Mouse (Mus musculus) limb, embryonic 11.5 days (tissue): Measurements from ENCODE around the gene Ctbp1. TPM values are rescaled to one million over a fixed set of nuclear protein-coding genes. Genes with fewer than 3 reads are reported as not detected.

ENCODE experiments used
- ATAC-seq: fragments of 200-750 bp; cut with Nextera tagmentation; 2 replicates; pipeline ENCODE4 v1.8.0; 2017; ENCODE audit warnings: low read depth; ENCODE audit not compliant: insufficient number of reproducible peaks, low FRiP score, low TSS enrichment
- DNase-seq: peaks from one replicate; pipeline ENCODE4 v3.0.0-alpha.2; 2015; ENCODE audit warnings: low spot score
- H3K27ac ChIP-seq: fragments of 300-500 bp; sonication (generic); replicated peaks from 2 replicates; pipeline ENCODE4 v1.5.1; 2014; ENCODE audit warnings: low read depth, mild to moderate bottlenecking, low read length
- H3K27me3 ChIP-seq: fragments of 300-500 bp; sonication (generic); 2 replicates; pipeline ENCODE4 v1.6.1; 2014; ENCODE audit warnings: mild to moderate bottlenecking, low read length, mixed read lengths; ENCODE audit not compliant: control insufficient read depth, insufficient read depth
- H3K36me3 ChIP-seq: fragments of 300-500 bp; sonication (generic); 2 replicates; pipeline ENCODE4 v1.6.1; 2014; ENCODE audit warnings: mild to moderate bottlenecking, low read length, moderate library complexity, mixed read lengths; ENCODE audit not compliant: control insufficient read depth, insufficient read depth
- H3K4me1 ChIP-seq: fragments of 300-500 bp; sonication (generic); 2 replicates; pipeline ENCODE4 v1.6.1; 2014; ENCODE audit warnings: low read length, mixed read lengths; ENCODE audit not compliant: control insufficient read depth, insufficient read depth
- H3K4me2 ChIP-seq: fragments of 300-500 bp; sonication (generic); 2 replicates; pipeline ENCODE4 v1.6.1; 2014; ENCODE audit warnings: low read depth, mild to moderate bottlenecking, moderate library complexity; ENCODE audit not compliant: severe bottlenecking
- H3K4me3 ChIP-seq: fragments of 300-500 bp; sonication (generic); 2 replicates; pipeline ENCODE4 v1.5.1; 2014; ENCODE audit warnings: low read depth, low read length
- H3K9ac ChIP-seq: fragments of 300-500 bp; sonication (generic); 2 replicates; pipeline ENCODE4 v1.6.1; 2014; ENCODE audit warnings: mild to moderate bottlenecking, low read length
- H3K9me3 ChIP-seq: fragments of 300-500 bp; sonication (generic); 2 replicates; pipeline ENCODE4 v1.6.1; 2016; ENCODE audit warnings: low read length; ENCODE audit not compliant: control insufficient read depth
- WGBS: fragments of 180-500 bp; shearing (Covaris S2); extraction: QIAGEN DNeasy Blood & Tissue Kit; methylation state at CpG from one replicate; pipeline ENCODE4 v1.1.7; 2014; 5-methylcytosine and 5-hydroxymethylcytosine counted together
- polyA plus RNA-seq: library from polyadenylated mRNA; unstranded; fragments of >200 nt; fragmentation: Nextera tagmentation; extraction: Ambion mirVana; gene quantifications from 2 replicates; pipeline ENCODE4 v1.2.1, GENCODE M21; 2014

Ctbp1 gene
- polyA plus RNA-seq, 1 experiment from 2014 or later: 469 TPM

DNA sequence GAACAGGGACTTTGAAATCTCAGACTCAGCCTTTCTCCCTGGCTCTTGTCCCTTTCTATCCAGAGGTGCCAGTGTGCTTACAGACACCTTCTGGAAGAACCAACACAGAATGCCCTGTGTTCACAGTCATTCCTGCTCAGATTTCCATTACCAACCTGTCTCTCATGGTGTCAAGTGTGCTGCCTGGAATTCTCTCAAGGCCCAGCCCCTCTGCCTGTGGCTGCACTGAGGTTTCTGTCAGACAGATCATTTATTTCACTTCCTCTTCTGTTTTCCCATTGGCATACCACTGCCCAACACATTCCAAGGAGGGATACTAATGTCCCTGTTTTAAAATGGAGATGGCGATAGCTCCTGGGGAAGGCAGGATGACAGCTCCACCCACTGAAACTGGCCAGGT is 6.6 kb upstream of the Ctbp1 start:
- Histone ChIP-seq H3K4me2 (no peak overlapping the region), H3K36me3 (no peaks in the 10 kb centered on the region), H3K27ac (no peak overlapping the region), H3K9ac (no peak overlapping the region), H3K27me3 (no peaks in the 10 kb centered on the region), H3K4me1 (no peaks in the 10 kb centered on the region), H3K9me3 (no peaks in the 10 kb centered on the region), H3K4me3 (no peak overlapping the region)
- DNase-seq (no peak), ATAC-seq (no peak)
- 74% methylated on average over 1 of the region's 1 CpGs for WGBS

GRCm38 (mm10) chr5:33278950-33279349 is 4.2 kb upstream of the Ctbp1 start:
- Histone ChIP-seq H3K36me3 (no peaks in the 10 kb centered on the region), H3K9ac (no peak overlapping the region), H3K4me3 (no peak overlapping the region), H3K27ac (no peak overlapping the region), H3K4me2 (no peak overlapping the region), H3K4me1 (no peaks in the 10 kb centered on the region), H3K27me3 (no peaks in the 10 kb centered on the region), H3K9me3 (no peaks in the 10 kb centered on the region)
- no peak for DNase-seq
- WGBS: 52% methylated on average over 5 of the region's 5 CpGs
- no peak for ATAC-seq

DNA sequence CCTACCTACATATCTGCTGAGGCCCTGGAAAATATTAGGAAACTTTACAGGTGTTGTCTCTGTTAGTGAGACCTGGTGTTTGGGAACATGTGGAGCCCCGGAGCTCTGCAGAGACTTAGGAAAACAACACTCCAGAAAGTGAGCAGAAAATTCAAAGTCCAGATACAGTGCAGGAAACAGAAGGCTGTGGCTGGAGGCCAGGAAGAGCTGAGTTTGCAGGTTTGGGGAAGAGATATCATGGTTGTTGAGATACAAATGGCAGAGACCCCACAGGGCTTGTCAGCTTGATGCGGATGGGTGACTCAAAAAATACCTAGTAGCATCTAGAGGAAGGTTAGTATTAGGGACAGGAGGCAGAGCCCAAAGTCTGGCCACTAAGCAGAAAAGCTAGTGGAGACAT is 2.5 kb upstream of the Ctbp1 start:
- WGBS: 84% methylated on average over 2 of the region's 2 CpGs
- H3K27me3 ChIP-seq: no peaks in the 10 kb centered on the region

GRCm38 (mm10) chr5:33275754-33276153 is 960 bp upstream of the Ctbp1 start:
- Histone ChIP-seq H3K4me2 (no peak overlapping the region; the same call in 1 of the 2 replicates), H3K9ac (no peak overlapping the region), H3K36me3 (no peaks in the 10 kb centered on the region; the same call in 1 of the 2 replicates), H3K4me3 (no peak overlapping the region), H3K27ac (no peak overlapping the region), H3K9me3 (no peaks in the 10 kb centered on the region), H3K27me3 (no peaks in the 10 kb centered on the region), H3K4me1 (peaks cover 5% of the 10 kb centered on the region)
- ATAC-seq (no peak), DNase-seq (no peak)
- WGBS: 37% methylated on average over 1 of the region's 1 CpGs

More for the DNA sequence above, 2.5 kb upstream of the Ctbp1 start:
- H3K9ac ChIP-seq: no peak overlapping the region
- H3K4me3 ChIP-seq: no peak overlapping the region
- no peak for DNase-seq
- no peaks in the 10 kb centered on the region for H3K9me3 ChIP-seq
- H3K36me3 ChIP-seq: no peaks in the 10 kb centered on the region
- no peak for ATAC-seq
- 0 out of 2 replicates have a peak, but pooled peaks cover 2% of the 10 kb centered on the region for H3K4me1 ChIP-seq
- H3K27ac ChIP-seq: no peak overlapping the region
- H3K4me2 ChIP-seq: no peak overlapping the region

DNA sequence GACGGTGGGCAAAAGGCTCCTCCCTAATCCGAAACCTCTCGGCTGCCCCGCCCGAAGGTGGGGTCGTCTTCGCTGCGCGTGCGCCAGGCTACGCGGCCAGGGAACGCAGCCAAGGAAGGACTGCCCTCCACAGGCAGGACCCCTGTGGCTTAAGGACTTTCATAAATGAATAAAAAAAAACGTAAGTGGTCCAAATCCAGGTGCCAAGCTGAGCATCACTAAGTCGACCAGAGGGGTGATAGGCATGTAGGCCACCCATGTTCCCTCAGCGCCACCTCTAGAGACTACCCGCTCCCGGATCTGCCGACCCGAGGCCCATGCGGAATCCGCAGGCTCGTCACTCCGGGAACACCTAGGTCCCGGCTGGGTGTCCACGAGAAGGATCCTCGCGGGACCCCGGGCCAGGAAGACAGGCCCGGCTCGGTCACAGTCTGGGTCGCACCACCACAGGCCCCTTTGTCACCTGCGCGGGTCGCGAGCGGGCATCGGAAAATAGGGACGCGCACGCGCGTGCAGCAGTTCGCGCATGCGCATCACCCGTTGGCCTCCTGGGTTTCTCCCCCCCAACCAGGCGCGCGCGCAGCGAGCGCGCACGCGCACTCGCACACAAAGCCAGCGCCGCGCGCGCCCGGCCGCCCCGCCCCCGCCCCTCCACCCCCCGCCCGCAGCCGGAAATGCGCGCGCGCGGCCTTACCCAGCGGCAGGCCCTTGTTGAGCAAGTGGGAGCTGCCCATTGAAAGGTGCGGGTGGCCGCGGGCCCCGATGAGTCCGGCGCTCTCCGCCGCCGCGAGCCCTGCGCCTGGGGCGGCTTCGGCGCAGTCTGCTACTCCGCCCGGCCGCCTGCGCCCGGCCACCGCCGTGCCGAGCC is 475 bp downstream of the Ctbp1 start:
- peak overlapping the region; percentile 81 for H3K4me2 ChIP-seq
- no peaks in the 10 kb centered on the region for H3K9me3 ChIP-seq
- DNase-seq (peak; percentile 95), ATAC-seq (peak; percentile 55)
- peak overlapping the region; percentile 92 for H3K27ac ChIP-seq
- H3K9ac ChIP-seq: peak overlapping the region; percentile 96
- under 1% methylated on average over 71 of the region's 97 CpGs for WGBS
- H3K27me3 ChIP-seq: no peaks in the 10 kb centered on the region
- peaks cover 5% of the 10 kb centered on the region; the same call in 1 of the 2 replicates for H3K36me3 ChIP-seq
- peaks cover 5% of the 10 kb centered on the region for H3K4me1 ChIP-seq
- H3K4me3 ChIP-seq: peak overlapping the region; percentile 86

DNA sequence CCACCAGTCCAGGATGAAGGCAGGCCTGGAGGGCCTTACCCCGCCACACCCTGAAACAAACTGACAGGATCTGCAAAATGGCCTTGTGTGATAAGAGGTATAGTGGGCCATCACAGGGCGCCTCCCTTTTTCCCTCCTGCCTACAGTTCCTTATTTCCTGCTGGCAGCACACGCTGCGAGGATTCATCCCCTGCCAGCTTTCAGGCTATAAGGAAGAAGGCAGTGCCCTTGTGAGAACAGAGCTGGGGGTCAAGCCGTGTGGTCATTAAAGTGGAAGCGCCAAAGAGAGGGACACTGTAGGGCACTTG is 1.1 kb downstream of the Ctbp1 start:
- no peak overlapping the region; the same call in 1 of the 2 replicates for H3K27ac ChIP-seq
- H3K9ac ChIP-seq: peak overlapping the region; percentile 96
- H3K4me3 ChIP-seq: peak overlapping the region; percentile 86
- DNase-seq (no peak), ATAC-seq (0 out of 2 replicates have a peak, but pooled peaks have one; percentile 37)
- 18% methylated on average over 6 of the region's 6 CpGs for WGBS
- peaks cover 5% of the 10 kb centered on the region for H3K4me1 ChIP-seq
- no peaks in the 10 kb centered on the region for H3K9me3 ChIP-seq
- no peaks in the 10 kb centered on the region for H3K27me3 ChIP-seq
- H3K36me3 ChIP-seq: peaks cover 11% of the 10 kb centered on the region; the same call in 1 of the 2 replicates
- peak overlapping the region; percentile 81 for H3K4me2 ChIP-seq

DNA sequence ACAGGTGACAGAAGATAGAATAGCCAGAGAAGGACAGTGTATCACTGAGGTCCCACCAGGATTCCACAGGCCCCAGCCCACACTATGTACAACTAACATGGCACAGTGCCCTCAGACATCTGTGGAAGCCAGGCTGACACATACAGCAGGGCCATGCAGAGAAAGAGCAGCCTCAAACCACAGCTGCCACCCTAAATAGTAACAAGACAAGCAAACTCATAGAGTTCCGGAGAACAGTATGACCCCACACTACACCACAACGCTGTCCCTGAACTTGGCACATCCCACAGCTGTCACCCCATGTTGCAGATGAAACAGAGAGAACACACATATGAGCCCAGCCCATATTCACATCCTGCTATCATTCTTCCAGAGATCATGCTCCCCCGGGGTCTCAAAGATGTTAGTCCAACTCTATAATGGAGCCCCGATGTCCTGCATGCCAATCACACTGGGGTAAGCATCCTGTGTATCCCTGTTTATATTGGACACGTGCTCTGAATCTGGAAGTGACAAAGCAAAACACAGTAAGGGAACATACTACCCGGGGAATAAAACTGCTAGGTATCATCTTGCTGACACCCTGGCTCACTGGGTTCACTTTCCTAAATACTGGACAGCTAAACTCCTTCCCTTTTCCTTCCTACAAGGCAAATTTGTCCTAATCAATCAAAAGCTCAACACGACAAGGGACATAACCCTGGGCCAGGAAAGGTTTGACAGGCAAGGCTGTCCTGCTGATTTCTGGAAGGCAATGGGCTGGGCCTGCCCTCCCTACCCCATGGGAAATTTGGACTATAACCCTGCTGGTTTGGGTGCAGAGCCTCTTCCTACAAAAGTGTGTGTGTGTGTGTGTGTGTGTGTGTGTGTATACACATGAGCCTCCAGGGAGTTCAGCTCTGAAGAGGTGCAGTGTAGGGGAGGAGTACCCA is 1.7 kb downstream of the Ctbp1 start:
- no peak for ATAC-seq
- H3K4me3 ChIP-seq: peak overlapping the region; percentile 86
- H3K9ac ChIP-seq: peak overlapping the region; percentile 96
- peaks cover 14% of the 10 kb centered on the region; the same call in 1 of the 2 replicates for H3K36me3 ChIP-seq
- no peaks in the 10 kb centered on the region for H3K27me3 ChIP-seq
- DNase-seq: no peak
- peaks cover 5% of the 10 kb centered on the region for H3K4me1 ChIP-seq
- H3K9me3 ChIP-seq: no peaks in the 10 kb centered on the region
- WGBS: 85% methylated on average over 7 of the region's 7 CpGs
- H3K4me2 ChIP-seq: peak overlapping the region; percentile 81
- no peak overlapping the region for H3K27ac ChIP-seq

DNA sequence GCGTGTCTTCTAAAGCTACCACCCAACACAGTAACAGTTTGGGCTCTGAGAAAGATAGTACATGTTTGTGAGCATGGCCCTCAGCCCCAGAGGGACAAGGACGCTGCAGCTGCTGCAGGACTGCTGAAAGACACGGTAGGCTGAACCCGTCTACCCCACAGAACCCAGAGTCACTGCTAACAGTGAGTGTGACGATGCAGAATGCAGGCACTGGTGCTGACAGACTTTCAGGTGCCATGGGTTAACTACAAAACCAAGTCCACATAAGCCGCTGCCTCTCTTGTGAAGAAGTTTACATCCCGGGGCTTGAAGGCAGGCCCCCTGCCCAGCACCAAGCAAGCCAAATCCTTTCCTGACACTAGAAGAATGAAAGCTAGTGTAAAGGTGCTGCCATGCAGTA is 2.6 kb downstream of the Ctbp1 start:
- H3K4me3 ChIP-seq: no peak overlapping the region
- H3K27ac ChIP-seq: no peak overlapping the region
- H3K9ac ChIP-seq: no peak overlapping the region
- peaks cover 5% of the 10 kb centered on the region for H3K4me1 ChIP-seq
- H3K9me3 ChIP-seq: no peaks in the 10 kb centered on the region
- no peak for DNase-seq
- H3K4me2 ChIP-seq: no peak overlapping the region
- H3K36me3 ChIP-seq: peaks cover 19% of the 10 kb centered on the region; the same call in 1 of the 2 replicates
- no peaks in the 10 kb centered on the region for H3K27me3 ChIP-seq
- no peak for ATAC-seq
- WGBS: 89% methylated on average over 7 of the region's 7 CpGs
